Mouse (Mus musculus) frontal cortex, adult (tissue): Measurements from ENCODE around the gene Fbxo2.
A peak's percentile ranks its signal among the peaks of the same experiment; 100 is the strongest.
"Not testable (repeated sequence)": the region's sequence is repeated elsewhere in the genome, so short reads cannot be mapped to it uniquely, and the experiment has no call there.

Experiments used
- ATAC-seq: cut with Nextera tagmentation; 2 replicates; pipeline ENCODE4 v1.9.2; 2017; ENCODE audit warnings: mild to moderate bottlenecking, moderate library complexity, mixed read lengths; ENCODE audit not compliant: low TSS enrichment

Gene Fbxo2

DNA sequence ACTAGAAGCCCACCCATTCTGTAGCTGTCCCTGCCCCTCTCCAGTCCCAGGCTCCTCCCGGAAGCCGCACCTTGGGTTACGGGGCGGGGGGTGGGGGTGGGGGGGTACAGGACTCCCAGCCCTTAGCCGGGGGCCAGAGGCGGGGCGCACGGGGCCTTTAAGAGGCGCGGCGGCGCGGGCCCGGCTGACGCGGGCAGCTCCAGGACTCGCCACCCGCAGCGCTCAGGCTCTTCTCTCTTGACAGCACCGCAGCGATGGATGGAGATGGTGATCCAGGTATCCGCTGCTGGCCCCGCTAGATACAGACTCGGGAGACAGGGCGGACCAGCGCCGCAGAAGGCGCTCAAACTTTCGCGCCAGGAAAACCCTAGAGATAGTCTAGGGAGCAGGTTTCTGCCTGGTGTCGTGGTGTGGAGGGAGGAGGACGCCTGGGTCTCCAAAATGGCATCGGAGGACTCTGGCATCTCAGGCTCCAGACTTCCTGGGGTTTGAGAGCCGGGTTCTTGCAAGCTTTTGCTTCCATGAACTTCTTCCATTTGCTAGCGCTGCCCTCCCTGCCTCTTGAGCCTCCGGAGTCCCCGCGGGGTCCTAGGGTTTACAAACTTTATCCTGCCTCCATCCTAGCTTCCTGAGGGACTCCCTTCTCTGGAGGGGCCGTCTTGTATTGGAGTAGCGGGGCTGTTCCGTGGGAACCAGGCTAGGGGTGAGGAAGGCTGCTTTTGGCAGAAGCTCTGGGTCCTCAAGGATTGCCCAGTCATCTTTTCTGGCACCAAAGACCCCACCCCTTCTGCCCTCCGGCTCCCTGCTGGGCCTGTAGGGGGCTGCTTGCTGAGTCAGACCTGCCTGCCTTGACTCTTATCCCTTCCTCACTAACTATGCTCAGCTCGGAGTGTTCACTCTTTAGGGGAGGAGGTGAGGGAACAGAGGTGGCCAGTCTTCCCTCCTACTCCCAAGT lies at the start of gene Fbxo2, which contains the start of gene Fbxo44:
Fbxo2 (plus strand) TSS at position 186 of the 955 bp plus-strand sequence.
Fbxo44 (minus strand) TSS at position 47 of the 955 bp plus-strand sequence.
- ATAC-seq = peak; percentile 36

DNA sequence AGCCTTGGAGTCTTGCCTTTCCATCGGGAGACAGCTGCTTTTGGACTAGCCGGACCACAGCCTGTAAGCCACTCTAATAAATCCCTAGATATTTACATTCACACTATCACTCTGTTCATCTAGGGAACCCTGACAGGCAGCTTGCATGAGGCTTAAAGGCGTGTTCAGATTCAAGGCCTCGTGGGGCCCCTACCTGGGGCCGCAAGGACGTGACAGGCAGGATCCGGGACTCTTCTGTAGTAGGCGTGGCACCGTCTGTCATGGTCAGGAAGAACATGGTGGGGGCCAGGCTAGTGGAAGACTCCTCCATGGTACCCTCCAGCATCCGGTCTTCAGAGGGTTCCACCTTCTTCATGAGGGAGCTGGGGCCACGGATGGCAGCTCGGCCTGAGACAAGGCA lies 47.9 kb upstream of the Fbxo2 start:
- no peak for ATAC-seq

GRCm38 (mm10) chr4:148114758-148115391 lies 45.5 kb upstream of the Fbxo2 start:
- ATAC-seq = peak; percentile 94

- ATAC-seq = peak; percentile 23; the same call in 1 of the 2 replicates
These were observed 45.0 kb upstream of the Fbxo2 start for GRCm38 (mm10) chr4:148115467-148115866.

GRCm38 (mm10) chr4:148116657-148117056 lies 43.8 kb upstream of the Fbxo2 start:
- no peak for ATAC-seq

DNA sequence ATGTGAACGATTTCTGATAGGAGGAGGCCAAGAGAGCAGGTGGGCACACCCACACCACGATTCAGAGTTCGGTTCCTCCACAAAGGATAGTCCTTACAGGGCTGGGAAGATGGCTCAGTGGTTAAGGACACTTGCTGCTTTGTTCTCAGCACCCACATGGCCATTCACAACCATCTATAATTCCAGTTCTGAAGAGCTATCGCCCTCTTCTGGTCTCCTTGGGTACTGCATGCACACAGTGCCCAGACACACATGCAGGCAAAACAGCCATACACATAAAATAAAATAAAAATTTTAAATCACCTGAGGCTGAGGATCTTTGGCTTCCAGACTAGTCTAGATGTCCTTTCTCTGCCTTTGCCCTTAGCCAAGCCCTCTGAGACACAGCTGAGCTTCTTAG lies 43.0 kb upstream of the Fbxo2 start:
- ATAC-seq = no peak

GRCm38 (mm10) chr4:148119578-148119977 lies 40.8 kb upstream of the Fbxo2 start:
- ATAC-seq = not testable (repeated sequence)

DNA sequence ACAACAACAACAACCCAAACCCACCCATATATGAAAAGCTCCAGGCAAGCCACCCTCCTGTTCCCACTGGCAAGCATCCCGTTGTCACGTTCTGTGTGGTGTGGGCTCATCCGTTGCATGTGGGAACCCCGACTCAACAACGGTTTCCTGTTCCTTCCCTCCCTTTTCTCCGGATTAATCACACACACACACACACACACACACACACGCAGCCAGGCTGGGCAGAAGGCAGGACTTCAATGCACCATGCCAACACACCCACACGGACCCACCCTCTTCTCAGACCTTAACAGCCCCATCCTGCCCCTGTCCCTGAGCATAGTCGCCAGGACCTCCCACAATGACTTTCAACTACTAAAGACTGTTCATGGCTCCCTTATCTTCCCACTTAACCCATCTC lies 39.9 kb upstream of the Fbxo2 start:
- no peak for ATAC-seq

- ATAC-seq = no peak
These were observed 39.1 kb upstream of the Fbxo2 start for GRCm38 (mm10) chr4:148121362-148121761.

GRCm38 (mm10) chr4:148121982-148122693 lies 38.3 kb upstream of the Fbxo2 start:
- ATAC-seq = no peak

- no peak for ATAC-seq
These were observed 37.7 kb upstream of the Fbxo2 start for GRCm38 (mm10) chr4:148122694-148123066.

GRCm38 (mm10) chr4:148128241-148128640 lies 32.2 kb upstream of the Fbxo2 start:
- no peak for ATAC-seq

DNA sequence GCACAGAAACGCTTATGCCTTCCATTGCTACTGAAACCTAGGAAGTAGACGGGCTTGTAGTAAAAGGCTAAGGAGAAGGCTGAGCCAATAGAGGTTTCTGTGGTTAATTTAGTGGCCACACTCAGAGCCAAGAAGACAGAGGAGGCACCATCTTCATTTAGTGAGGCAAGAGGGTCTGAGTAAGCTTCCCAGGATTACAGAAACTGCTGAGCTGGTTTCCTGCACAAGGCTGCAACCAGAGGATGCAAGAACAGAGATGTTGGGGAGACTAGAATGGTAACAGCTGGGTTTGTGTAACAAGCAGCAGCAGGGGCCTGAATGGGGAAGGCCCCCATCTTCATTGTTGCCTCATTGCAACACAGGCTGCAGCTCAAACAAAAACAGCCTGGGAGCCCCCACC lies 31.7 kb upstream of the Fbxo2 start:
- no peak for ATAC-seq

GRCm38 (mm10) chr4:148130133-148130532 lies 30.3 kb upstream of the Fbxo2 start, which contains the start of gene Mad2l2:
Gene Mad2l2 (plus strand): TSS chr4:148130384.
- no peak for ATAC-seq

DNA sequence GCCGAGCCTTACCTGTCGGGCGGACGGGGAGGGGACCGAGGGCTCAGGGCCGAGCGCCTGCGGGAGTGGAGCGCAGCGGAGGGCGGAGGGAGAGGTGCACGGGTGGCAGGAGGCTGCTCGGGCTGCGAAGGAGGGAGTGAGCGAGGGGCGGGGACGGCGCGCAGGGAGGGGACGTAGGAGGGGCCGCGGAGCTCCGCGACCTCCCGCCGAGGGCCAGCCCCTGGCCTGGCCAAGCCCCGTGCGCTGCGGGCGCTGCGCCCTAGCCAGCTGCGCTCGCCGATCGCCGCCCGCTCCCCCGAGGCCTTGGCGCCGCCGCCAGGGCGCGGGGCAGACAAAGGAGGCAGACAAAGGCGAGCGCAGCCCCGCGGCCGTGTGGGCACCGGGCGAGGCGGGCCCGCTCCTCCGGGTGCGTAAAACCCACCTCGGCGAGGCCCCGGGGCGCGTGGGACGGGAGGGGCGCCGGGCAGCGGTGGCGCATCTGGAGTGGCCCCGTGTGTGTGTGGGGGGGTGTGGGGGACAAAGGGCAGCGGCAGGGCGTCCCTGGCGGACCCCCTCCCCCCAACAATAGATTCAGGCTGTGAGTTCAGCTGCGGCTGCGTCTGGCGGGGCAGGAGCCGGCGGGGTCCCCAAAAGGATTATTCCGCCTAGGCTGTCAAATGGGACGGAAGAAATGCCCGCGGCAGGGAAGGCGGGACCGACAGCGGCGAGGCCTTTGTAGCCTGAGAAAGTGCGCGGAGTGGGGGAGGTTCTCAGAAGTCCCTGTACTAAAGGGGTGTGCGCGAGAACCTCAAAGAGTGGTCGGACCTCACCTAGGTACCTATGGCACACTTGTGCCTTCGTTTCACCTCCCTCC lies 29.6 kb upstream of the Fbxo2 start, which contains the start of gene Draxin:
Draxin (minus strand) TSS at position 138 of the 853 bp plus-strand sequence.
- ATAC-seq = no peak; the same call in 1 of the 2 replicates

- ATAC-seq = no peak
These were observed 28.8 kb upstream of the Fbxo2 start for GRCm38 (mm10) chr4:148131497-148132081.

GRCm38 (mm10) chr4:148134988-148135387 lies 25.4 kb upstream of the Fbxo2 start:
- no peak for ATAC-seq

DNA sequence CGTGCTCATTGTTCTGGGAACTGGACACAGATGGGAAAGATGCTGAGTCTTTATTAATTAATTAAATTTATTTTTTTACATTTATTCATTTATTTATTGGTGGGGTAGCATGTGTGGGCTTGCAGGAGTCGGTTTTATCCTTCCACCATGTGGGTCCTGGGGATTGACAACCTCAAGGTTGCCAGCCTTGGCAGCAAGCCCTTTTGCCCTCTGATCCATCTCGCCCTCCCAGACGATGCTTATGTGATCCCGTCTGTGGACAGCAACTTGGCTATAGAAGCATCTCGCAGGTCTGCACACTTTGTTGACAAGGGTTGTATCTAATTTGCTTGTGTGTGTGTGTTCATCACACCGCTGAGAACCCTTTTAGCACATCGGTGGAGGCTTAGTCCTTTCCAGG lies 22.9 kb upstream of the Fbxo2 start:
- no peak for ATAC-seq

DNA sequence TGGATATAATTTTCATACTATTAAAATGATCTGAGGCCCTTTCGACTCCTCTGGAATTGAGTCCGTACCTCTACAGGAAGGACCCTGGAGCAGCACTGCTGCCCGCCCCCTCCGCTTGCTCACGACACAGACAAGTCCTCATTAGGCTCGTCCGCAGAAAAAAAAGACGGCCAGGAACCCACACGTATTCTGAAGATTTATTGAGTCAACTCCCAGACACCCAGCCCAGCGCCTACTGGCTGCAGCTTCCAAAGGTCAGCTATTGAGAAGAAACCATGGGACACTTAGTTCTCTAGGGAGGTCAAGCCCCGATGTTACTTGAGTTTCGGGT lies 20.7 kb upstream of the Fbxo2 start:
- peak; percentile 10; the same call in 1 of the 2 replicates for ATAC-seq

- ATAC-seq = peak; percentile 91
These were observed 20.1 kb upstream of the Fbxo2 start for GRCm38 (mm10) chr4:148140098-148141011.
